Mouse (Mus musculus) midbrain, postnatal 0 days (tissue): ENCODE results near the gene Arhgef17. TPM values are rescaled to one million over a fixed set of nuclear protein-coding genes. Genes with fewer than 3 reads are reported as not detected.

Experiments used
- ATAC-seq: fragments of 200-750 bp; cut with Nextera tagmentation; 2 replicates; pipeline ENCODE4 v1.8.0; 2017; ENCODE audit warnings: moderate number of reproducible peaks, mild to moderate bottlenecking, moderate TSS enrichment, moderate library complexity; ENCODE audit not compliant: low FRiP score
- DNase-seq: peaks from one replicate; pipeline ENCODE4 v3.0.0-alpha.2; 2015; ENCODE audit warnings: low spot score
- H3K27ac ChIP-seq: fragments of 300-500 bp; sonication (generic); 2 replicates; pipeline ENCODE4 v1.5.1; 2014; ENCODE audit warnings: low read depth, mild to moderate bottlenecking, low read length, mixed read lengths
- H3K27me3 ChIP-seq: fragments of 300-500 bp; sonication (generic); 2 replicates; pipeline ENCODE4 v1.6.1; 2014; ENCODE audit warnings: low read length, control low read depth, mixed read lengths; ENCODE audit not compliant: insufficient read depth
- H3K36me3 ChIP-seq: fragments of 300-500 bp; sonication (generic); 2 replicates; pipeline ENCODE4 v1.6.1; 2014; ENCODE audit warnings: low read length, control low read depth, mixed read lengths; ENCODE audit not compliant: insufficient read depth
- H3K4me1 ChIP-seq: fragments of 300-500 bp; sonication (generic); 2 replicates; pipeline ENCODE4 v1.6.1; 2014; ENCODE audit warnings: mild to moderate bottlenecking, control low read depth, antibody characterized with exemption, low read length, mixed read lengths; ENCODE audit not compliant: insufficient read depth
- H3K4me2 ChIP-seq: fragments of 300-500 bp; sonication (generic); 2 replicates; pipeline ENCODE4 v1.6.1; 2014; ENCODE audit warnings: low read depth, mild to moderate bottlenecking, low read length, mixed read lengths; ENCODE audit not compliant: poor library complexity, severe bottlenecking
- H3K4me3 ChIP-seq: fragments of 300-500 bp; sonication (generic); 2 replicates; pipeline ENCODE4 v1.5.1; 2014; ENCODE audit warnings: low read depth, mild to moderate bottlenecking, low read length, moderate library complexity
- H3K9ac ChIP-seq: fragments of 300-500 bp; sonication (generic); replicated peaks from 2 replicates; pipeline ENCODE4 v1.6.1; 2014; ENCODE audit warnings: mild to moderate bottlenecking, low read length, moderate library complexity, mixed read lengths; ENCODE audit not compliant: poor library complexity, severe bottlenecking
- H3K9me3 ChIP-seq: fragments of 300-500 bp; sonication (generic); 2 replicates; pipeline ENCODE4 v1.6.1; 2016; ENCODE audit warnings: low read length, control low read depth
- CTCF ChIP-seq: IDR thresholded peaks from 2 replicates; pipeline ENCODE4 v1.5.1; 2016; ENCODE audit warnings: antibody characterized with exemption, mild to moderate bottlenecking
- WGBS: fragments of 180-500 bp; shearing (Covaris S2); extraction: QIAGEN DNeasy Blood & Tissue Kit; methylation state at CpG from one replicate; pipeline ENCODE4 v1.1.7; 2014; 5-methylcytosine and 5-hydroxymethylcytosine counted together
- polyA plus RNA-seq: library from polyadenylated mRNA; unstranded; fragments of >200 nt; fragmentation: Nextera tagmentation; extraction: Ambion mirVana; gene quantifications from 2 replicates; pipeline ENCODE4 v1.2.1, GENCODE M21; 2015
- total RNA-seq: library from RNA; depleted of rRNA; stranded (reverse); fragments of >200 nt; gene quantifications from 2 replicates; pipeline ENCODE4 v1.2.3, GENCODE M21; 2014

Arhgef17 gene
- total and polyA plus RNA-seq, 2 experiments from 2014 or later: 16.3 to 89.1 TPM

- TF ChIP-seq CTCF: peak; percentile 50
- ATAC-seq (no peak), DNase-seq (no peak)
- H3K4me1 ChIP-seq: no peaks in the 10 kb centered on the region
- H3K9ac ChIP-seq: no peak overlapping the region
- H3K9me3 ChIP-seq: no peaks in the 10 kb centered on the region
- WGBS: 50% methylated on average over 8 of the region's 8 CpGs
- no peak overlapping the region for H3K4me2 ChIP-seq
- no peaks in the 10 kb centered on the region for H3K27me3 ChIP-seq
- no peak overlapping the region for H3K27ac ChIP-seq
- H3K36me3 ChIP-seq: no peaks in the 10 kb centered on the region
- no peak overlapping the region for H3K4me3 ChIP-seq
These were observed 23.3 kb downstream of the Arhgef17 start for GRCm38 (mm10) chr7:100908567-100908966.

- H3K4me3 ChIP-seq: no peak overlapping the region
- no peak overlapping the region for H3K9ac ChIP-seq
- no peaks in the 10 kb centered on the region for H3K4me1 ChIP-seq
- H3K27me3 ChIP-seq: no peaks in the 10 kb centered on the region
- ATAC-seq (no peak), DNase-seq (no peak)
- no peaks in the 10 kb centered on the region for H3K9me3 ChIP-seq
- no peak for TF ChIP-seq CTCF
- H3K36me3 ChIP-seq: no peaks in the 10 kb centered on the region
- H3K4me2 ChIP-seq: no peak overlapping the region
- H3K27ac ChIP-seq: no peak overlapping the region
- 78% methylated on average over 8 of the region's 8 CpGs for WGBS
These were observed 23.8 kb downstream of the Arhgef17 start for GRCm38 (mm10) chr7:100908061-100908460.

DNA sequence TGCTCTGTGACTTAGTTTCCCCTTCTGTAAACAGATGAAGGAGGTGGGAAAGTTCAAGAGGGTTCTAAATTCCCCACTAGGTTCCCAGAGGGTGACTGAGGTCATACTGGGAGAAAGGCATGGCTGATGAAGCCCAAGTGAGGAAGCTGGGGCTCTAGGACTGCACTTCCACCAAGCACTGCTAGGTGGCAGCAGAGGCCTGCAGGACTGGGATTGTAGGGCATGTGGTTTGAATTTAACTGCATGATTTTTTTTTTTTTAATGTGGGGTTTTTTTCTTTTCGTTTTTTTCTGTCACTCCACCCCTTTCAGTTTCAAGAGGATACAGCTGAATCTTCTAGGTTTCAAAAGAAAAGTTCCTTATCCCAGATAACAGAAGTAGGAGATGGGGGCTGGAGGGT, 24.7 kb downstream of the Arhgef17 start:
- H3K27ac ChIP-seq: no peak overlapping the region
- no peaks in the 10 kb centered on the region for H3K27me3 ChIP-seq
- H3K9me3 ChIP-seq: no peaks in the 10 kb centered on the region
- H3K4me2 ChIP-seq: no peak overlapping the region
- no peaks in the 10 kb centered on the region for H3K36me3 ChIP-seq
- H3K9ac ChIP-seq: 0 out of 2 replicates have a peak overlapping the region, but pooled peaks have one; percentile 24
- 0% methylated on average over 1 of the region's 1 CpGs for WGBS
- H3K4me3 ChIP-seq: no peak overlapping the region
- peak; percentile 72 for DNase-seq
- no peaks in the 10 kb centered on the region for H3K4me1 ChIP-seq
- peak; percentile 96 for TF ChIP-seq CTCF
- no peak for ATAC-seq

DNA sequence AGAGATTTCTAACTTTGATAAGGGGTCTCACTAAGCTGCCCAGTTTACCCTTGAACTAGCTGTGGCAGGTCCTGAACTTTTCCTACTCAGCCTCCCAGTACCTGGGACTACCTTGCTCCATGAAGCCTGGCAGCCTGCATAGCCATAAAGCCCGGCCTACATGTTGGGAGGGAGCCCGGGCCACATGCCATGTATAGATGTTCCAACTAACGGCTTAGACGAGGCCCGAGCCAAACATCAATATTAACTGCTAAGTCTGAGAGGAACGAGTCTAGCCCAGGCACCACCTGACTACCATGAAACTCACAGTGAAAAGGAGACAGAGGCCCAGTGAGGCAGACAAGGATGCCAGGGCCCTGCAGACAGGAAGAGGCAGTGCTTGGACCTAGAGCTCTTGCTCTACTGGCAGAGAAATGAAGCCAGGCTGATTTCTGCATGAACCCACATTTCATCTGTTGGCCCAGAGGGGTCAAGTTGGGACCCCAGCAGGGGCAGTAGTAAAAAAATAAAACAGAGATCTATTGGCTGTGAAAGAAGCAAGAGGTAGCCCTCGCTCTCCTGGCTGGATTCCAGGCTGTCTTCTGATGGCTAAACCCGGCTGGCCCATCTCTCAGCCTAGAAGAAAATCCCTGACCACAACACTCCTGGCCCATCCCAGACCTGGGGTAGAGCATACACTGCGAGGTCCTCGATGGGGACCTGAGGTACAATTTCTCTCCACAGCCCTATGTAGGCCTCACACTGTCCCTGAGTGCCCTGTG, 25.7 kb downstream of the Arhgef17 start:
- no peak; the same call in 1 of the 2 replicates for ATAC-seq
- WGBS: 92% methylated on average over 10 of the region's 10 CpGs
- H3K9me3 ChIP-seq: no peaks in the 10 kb centered on the region

DNA sequence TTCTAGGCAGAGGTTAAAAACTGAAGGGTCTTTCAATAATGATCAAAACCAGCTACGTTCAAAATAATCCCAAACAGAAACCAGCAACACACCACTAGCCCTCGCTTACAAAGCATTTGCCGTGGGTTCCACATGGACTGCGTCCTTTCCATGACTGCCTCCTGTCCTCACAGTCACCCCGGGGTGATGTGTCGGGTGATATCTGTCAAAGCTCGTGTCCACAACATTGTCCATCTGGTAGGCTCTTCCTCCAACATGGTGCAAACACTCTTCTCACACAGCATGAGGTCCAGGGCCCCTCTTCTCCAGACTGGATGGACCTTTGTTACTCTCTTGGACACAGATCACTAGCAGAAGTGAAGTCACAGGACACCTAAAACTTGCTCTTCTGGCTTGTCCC, 26.9 kb downstream of the Arhgef17 start:
- Histone ChIP-seq H3K4me3 (no peak overlapping the region), H3K9me3 (no peaks in the 10 kb centered on the region), H3K4me1 (no peaks in the 10 kb centered on the region), H3K4me2 (no peak overlapping the region), H3K27me3 (no peaks in the 10 kb centered on the region), H3K36me3 (no peaks in the 10 kb centered on the region), H3K9ac (no peak overlapping the region), H3K27ac (no peak overlapping the region)
- WGBS: 91% methylated on average over 7 of the region's 7 CpGs
- ATAC-seq (no peak), DNase-seq (no peak)
- TF ChIP-seq CTCF: no peak

More for the DNA sequence above, 25.7 kb downstream of the Arhgef17 start:
- no peak for TF ChIP-seq CTCF
- Histone ChIP-seq H3K36me3 (no peaks in the 10 kb centered on the region), H3K4me2 (no peak overlapping the region), H3K27ac (no peak overlapping the region), H3K27me3 (no peaks in the 10 kb centered on the region), H3K4me1 (no peaks in the 10 kb centered on the region), H3K4me3 (no peak overlapping the region), H3K9ac (no peak overlapping the region)
- no peak for DNase-seq

DNA sequence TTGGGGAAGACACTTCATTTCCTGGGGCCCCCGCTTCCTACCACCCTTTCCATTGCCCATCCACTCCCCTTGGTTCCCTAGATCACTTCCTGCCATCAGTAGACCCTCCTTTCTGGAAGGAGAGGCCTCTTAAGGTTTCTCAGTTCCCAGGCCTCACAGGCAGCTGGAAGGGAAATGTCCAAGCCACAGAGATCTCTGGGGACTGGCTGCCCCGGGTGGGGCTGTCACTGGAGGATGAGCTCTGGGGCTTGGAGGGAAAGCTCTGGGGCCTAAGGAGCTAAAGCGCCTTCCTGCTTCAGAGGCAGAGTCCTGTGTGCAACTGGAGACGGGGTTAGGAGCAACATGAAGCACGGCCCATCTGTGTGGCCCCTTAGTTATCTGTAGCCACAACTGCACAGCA, 27.3 kb downstream of the Arhgef17 start:
- no peaks in the 10 kb centered on the region for H3K9me3 ChIP-seq
- no peak for DNase-seq
- no peak for ATAC-seq

More for the DNA sequence above, 27.3 kb downstream of the Arhgef17 start:
- Histone ChIP-seq H3K27me3 (no peaks in the 10 kb centered on the region), H3K4me1 (no peaks in the 10 kb centered on the region), H3K9ac (no peak overlapping the region), H3K36me3 (no peaks in the 10 kb centered on the region), H3K27ac (no peak overlapping the region), H3K4me2 (no peak overlapping the region), H3K4me3 (no peak overlapping the region)
- 92% methylated on average over 5 of the region's 5 CpGs for WGBS
- no peak for TF ChIP-seq CTCF
